Mouse (Mus musculus): Measurements from ENCODE around the gene Coro2b.

GRCm38 (mm10) chr9:62426531-62426930, 110.3 kb downstream of the Coro2b start:
- no peak for TF ChIP-seq CTCF (IDR thresholded peaks at IDR 0.05; ENCODE audit: low read depth)
- no peak for TF ChIP-seq EP300 (IDR thresholded peaks at IDR 0.05; ENCODE audit: low read depth)

All from liver, embryonic 14.5 days (tissue).